Mouse (Mus musculus) retina, postnatal 7 days (tissue): ENCODE results near the gene Elf2.

Experiments used
- DNase-seq: peaks from one replicate; pipeline ENCODE4 v3.0.0-alpha.2; 2012; ENCODE audit warnings: low read depth, low spot score

Gene Elf2

GRCm38 (mm10) chr3:51340552-51341267 lies at the start of gene Elf2:
Gene Elf2 (minus strand): TSS chr3:51340663.
- peak; percentile 76 for DNase-seq

GRCm38 (mm10) chr3:51388904-51389303 lies 48.4 kb upstream of the Elf2 start:
- DNase-seq = no peak

- DNase-seq = no peak
Observed at GRCm38 (mm10) chr3:51387868-51388381, 47.5 kb upstream of the Elf2 start.

GRCm38 (mm10) chr3:51387134-51387451 lies 46.6 kb upstream of the Elf2 start:
- DNase-seq = no peak

GRCm38 (mm10) chr3:51386441-51387133 lies 46.1 kb upstream of the Elf2 start:
- no peak for DNase-seq

- DNase-seq = peak; percentile 72
Observed at GRCm38 (mm10) chr3:51383409-51383808, 42.9 kb upstream of the Elf2 start.

GRCm38 (mm10) chr3:51380660-51381014 lies 40.2 kb upstream of the Elf2 start:
- no peak for DNase-seq

GRCm38 (mm10) chr3:51379786-51380659 lies 39.6 kb upstream of the Elf2 start:
- no peak for DNase-seq

GRCm38 (mm10) chr3:51378665-51378946 lies 38.1 kb upstream of the Elf2 start:
- DNase-seq = no peak

- no peak for DNase-seq
Observed at GRCm38 (mm10) chr3:51377878-51378664, 37.6 kb upstream of the Elf2 start.

GRCm38 (mm10) chr3:51375307-51376265 lies 35.1 kb upstream of the Elf2 start:
- peak; percentile 52 for DNase-seq

GRCm38 (mm10) chr3:51373544-51373943 lies 33.1 kb upstream of the Elf2 start:
- DNase-seq = no peak

- DNase-seq = no peak
Observed at GRCm38 (mm10) chr3:51372883-51373282, 32.4 kb upstream of the Elf2 start.

- no peak for DNase-seq
Observed at GRCm38 (mm10) chr3:51371826-51372225, 31.4 kb upstream of the Elf2 start.

GRCm38 (mm10) chr3:51368011-51368410 lies 27.5 kb upstream of the Elf2 start:
- no peak for DNase-seq

GRCm38 (mm10) chr3:51366926-51367325 lies 26.5 kb upstream of the Elf2 start:
- no peak for DNase-seq

GRCm38 (mm10) chr3:51365517-51365882 lies 25.0 kb upstream of the Elf2 start:
- DNase-seq = no peak

GRCm38 (mm10) chr3:51364703-51365516 lies 24.4 kb upstream of the Elf2 start:
- DNase-seq = peak; percentile 87

- DNase-seq = no peak
Observed at GRCm38 (mm10) chr3:51361066-51361465, 20.6 kb upstream of the Elf2 start.
